Mouse (Mus musculus): ENCODE data around the gene Zbtb9.

- TF ChIP-seq POLR2A (IDR thresholded peaks at IDR 0.05; ENCODE audit: borderline replicate concordance, extremely low read depth, low read depth, low read length) (no peak), CTCF (IDR thresholded peaks at IDR 0.05; ENCODE audit: insufficient read depth, low read length) (no peak)
Measured at GRCm38 (mm10) chr17:26970221-26970620, 2.7 kb upstream of the Zbtb9 start.
